Mouse (Mus musculus): ENCODE data around the gene Prtg. TPM values are rescaled to one million over a fixed set of nuclear protein-coding genes. Genes with fewer than 3 reads are reported as not detected.

Prtg gene
- total and polyA plus RNA-seq, 2 experiments from 2014 or later: 0.32 to 0.93 TPM

DNA sequence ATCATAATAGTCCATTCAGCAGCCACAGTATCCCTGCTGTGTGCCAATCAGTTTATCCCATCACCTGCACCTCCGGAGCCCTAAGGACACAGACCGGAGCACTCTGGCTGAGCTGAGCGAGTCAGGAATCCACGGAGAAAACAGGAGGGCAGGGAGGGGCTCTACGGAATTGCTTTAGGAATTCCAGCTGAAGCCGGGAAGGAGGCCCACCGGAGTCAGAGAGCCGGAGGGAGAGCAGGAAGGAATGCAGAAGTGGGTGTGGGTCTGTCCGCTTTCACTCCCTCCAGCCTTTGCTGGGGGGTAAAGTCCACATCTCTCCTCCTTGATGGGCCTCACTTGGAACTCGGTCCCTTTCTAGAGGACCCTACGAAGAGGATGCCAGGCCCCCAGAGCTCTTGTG, 27.7 kb upstream of the Prtg start:
- ATAC-seq (ENCODE audit: low FRiP score) (no peak), DNase-seq (ENCODE audit: low spot score) (no peak)
- H3K27me3 ChIP-seq (ENCODE audit: insufficient read depth, low read length): no peaks in the 10 kb centered on the region
- no peaks in the 10 kb centered on the region for H3K4me1 ChIP-seq (ENCODE audit: insufficient read depth, low read length)
- no peak overlapping the region for H3K4me2 ChIP-seq (ENCODE audit: low read depth, low read length, poor library complexity, severe bottlenecking)
- H3K27ac ChIP-seq (ENCODE audit: low read depth, low read length): no peak overlapping the region
- no peak for TF ChIP-seq CTCF (IDR thresholded peaks at IDR 0.05)
- H3K9me3 ChIP-seq (ENCODE audit: low read length): no peaks in the 10 kb centered on the region
- WGBS: 70% methylated on average over 11 of the region's 11 CpGs
- no peaks in the 10 kb centered on the region for H3K36me3 ChIP-seq (ENCODE audit: insufficient read depth, low read length)
- no peak overlapping the region for H3K4me3 ChIP-seq (ENCODE audit: low read depth, low read length)
- H3K9ac ChIP-seq (replicated peaks; ENCODE audit: low read length, poor library complexity, severe bottlenecking): no peak overlapping the region

DNA sequence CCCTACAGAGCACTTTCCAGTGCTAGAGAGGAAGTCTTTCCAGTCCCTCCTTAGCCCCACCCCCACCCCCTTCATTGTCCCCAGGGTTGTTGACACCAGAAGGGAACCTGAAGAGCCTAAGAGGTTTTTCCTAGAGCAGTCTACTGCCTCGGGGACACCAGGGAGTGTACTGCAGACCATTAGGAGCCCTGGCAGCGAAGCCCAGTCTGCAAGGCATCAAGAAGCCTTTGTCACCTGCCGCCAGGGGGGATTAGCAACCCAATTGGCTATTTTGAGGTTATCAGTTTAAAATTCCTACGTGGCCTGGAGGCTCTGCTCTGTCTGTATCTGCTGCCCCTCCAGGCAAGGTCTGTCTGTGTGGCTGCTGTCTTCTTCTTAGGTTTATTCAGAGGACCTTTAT, 26.9 kb upstream of the Prtg start:
- no peak for TF ChIP-seq CTCF (IDR thresholded peaks at IDR 0.05)
- Histone ChIP-seq H3K9ac (replicated peaks; ENCODE audit: low read length, poor library complexity, severe bottlenecking) (no peak overlapping the region), H3K27ac (ENCODE audit: low read depth, low read length) (no peak overlapping the region), H3K4me3 (ENCODE audit: low read depth, low read length) (no peak overlapping the region), H3K4me2 (ENCODE audit: low read depth, low read length, poor library complexity, severe bottlenecking) (no peak overlapping the region), H3K36me3 (ENCODE audit: insufficient read depth, low read length) (no peaks in the 10 kb centered on the region), H3K4me1 (ENCODE audit: insufficient read depth, low read length) (no peaks in the 10 kb centered on the region), H3K9me3 (ENCODE audit: low read length) (no peaks in the 10 kb centered on the region), H3K27me3 (ENCODE audit: insufficient read depth, low read length) (no peaks in the 10 kb centered on the region)
- no peak for DNase-seq (ENCODE audit: low spot score)
- no peak for ATAC-seq (ENCODE audit: low FRiP score)
- 9% methylated on average over 4 of the region's 4 CpGs for WGBS

DNA sequence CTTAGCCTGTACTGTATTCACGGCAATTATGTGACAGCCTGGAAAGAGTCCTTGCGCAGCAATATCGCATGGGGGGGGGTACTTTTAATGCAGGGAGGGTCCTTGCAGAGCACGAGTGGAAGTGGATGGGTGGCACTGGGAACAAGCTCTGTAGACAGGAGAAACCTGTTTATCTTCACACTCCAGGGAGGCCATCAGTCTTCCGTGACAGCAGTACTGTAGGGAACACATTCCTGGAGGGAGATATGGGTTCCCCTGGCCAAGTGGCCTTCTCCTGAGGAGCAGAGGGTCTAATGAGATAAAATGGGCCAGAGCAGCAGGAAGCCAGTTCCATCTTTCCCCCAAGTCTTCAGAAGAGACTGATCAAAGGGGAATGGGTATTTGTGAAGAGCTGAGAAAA, 26.0 kb upstream of the Prtg start:
- Histone ChIP-seq H3K27ac (ENCODE audit: low read depth, low read length) (no peak overlapping the region), H3K4me1 (ENCODE audit: insufficient read depth, low read length) (no peaks in the 10 kb centered on the region), H3K4me3 (ENCODE audit: low read depth, low read length) (no peak overlapping the region), H3K4me2 (ENCODE audit: low read depth, low read length, poor library complexity, severe bottlenecking) (no peak overlapping the region), H3K27me3 (ENCODE audit: insufficient read depth, low read length) (no peaks in the 10 kb centered on the region), H3K36me3 (ENCODE audit: insufficient read depth, low read length) (no peaks in the 10 kb centered on the region), H3K9me3 (ENCODE audit: low read length) (no peaks in the 10 kb centered on the region), H3K9ac (replicated peaks; ENCODE audit: low read length, poor library complexity, severe bottlenecking) (no peak overlapping the region)
- WGBS: 55% methylated on average over 5 of the region's 5 CpGs
- ATAC-seq (ENCODE audit: low FRiP score) (no peak), DNase-seq (ENCODE audit: low spot score) (no peak)
- TF ChIP-seq CTCF (IDR thresholded peaks at IDR 0.05): no peak

DNA sequence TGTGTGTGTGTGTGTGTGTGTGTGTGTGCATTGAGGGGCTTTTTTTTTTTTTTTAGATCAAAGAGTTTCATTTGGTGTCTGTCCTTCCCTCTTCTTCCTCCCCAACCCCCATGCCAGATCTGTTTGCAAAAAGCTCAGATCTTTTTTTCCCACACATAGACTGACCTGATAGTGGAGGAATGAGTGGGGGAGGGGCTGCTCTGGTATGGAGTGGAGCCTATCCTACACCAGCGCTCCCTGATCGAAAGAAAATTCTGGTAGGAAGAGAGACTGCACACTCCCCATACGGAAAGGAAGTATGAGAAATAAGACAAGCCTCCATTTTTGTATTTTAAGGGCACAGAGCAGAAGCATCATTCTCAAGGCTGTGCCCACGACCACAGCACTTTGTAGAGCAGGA, 25.2 kb upstream of the Prtg start:
- no peak for ATAC-seq (ENCODE audit: low FRiP score)
- no peak for TF ChIP-seq CTCF (IDR thresholded peaks at IDR 0.05)
- no peak overlapping the region for H3K9ac ChIP-seq (replicated peaks; ENCODE audit: low read length, poor library complexity, severe bottlenecking)
- no peaks in the 10 kb centered on the region for H3K27me3 ChIP-seq (ENCODE audit: insufficient read depth, low read length)
- no peak overlapping the region for H3K4me3 ChIP-seq (ENCODE audit: low read depth, low read length)
- no peak overlapping the region for H3K4me2 ChIP-seq (ENCODE audit: low read depth, low read length, poor library complexity, severe bottlenecking)
- no peak for DNase-seq (ENCODE audit: low spot score)
- H3K4me1 ChIP-seq (ENCODE audit: insufficient read depth, low read length): no peaks in the 10 kb centered on the region
- no peaks in the 10 kb centered on the region for H3K36me3 ChIP-seq (ENCODE audit: insufficient read depth, low read length)
- no peaks in the 10 kb centered on the region for H3K9me3 ChIP-seq (ENCODE audit: low read length)
- WGBS: 62% methylated on average over 4 of the region's 4 CpGs
- no peak overlapping the region for H3K27ac ChIP-seq (ENCODE audit: low read depth, low read length)

DNA sequence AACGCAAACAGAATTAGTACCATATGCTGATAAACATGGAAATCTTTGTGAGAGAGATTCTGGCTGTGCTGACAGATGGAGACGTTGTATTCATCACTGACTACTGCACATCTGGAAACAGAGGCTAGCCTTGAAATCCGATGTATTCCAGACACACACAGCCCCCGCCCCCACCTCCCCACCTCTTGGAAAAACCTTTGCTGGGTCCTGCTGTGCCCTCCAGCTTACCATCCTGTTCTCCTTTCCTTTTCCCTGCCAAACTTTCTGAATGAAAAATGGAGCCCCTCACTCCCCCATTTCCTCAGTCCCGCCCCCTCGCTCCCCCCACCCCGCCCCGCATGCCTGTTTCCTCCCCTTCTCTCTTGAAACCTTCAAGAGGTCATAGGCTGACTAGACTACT, 24.6 kb upstream of the Prtg start:
- no peak overlapping the region for H3K4me3 ChIP-seq (ENCODE audit: low read depth, low read length)
- no peak for ATAC-seq (ENCODE audit: low FRiP score)
- H3K4me2 ChIP-seq (ENCODE audit: low read depth, low read length, poor library complexity, severe bottlenecking): no peak overlapping the region
- no peak overlapping the region for H3K27ac ChIP-seq (ENCODE audit: low read depth, low read length)
- WGBS: 62% methylated on average over 8 of the region's 8 CpGs
- H3K36me3 ChIP-seq (ENCODE audit: insufficient read depth, low read length): no peaks in the 10 kb centered on the region
- no peaks in the 10 kb centered on the region for H3K27me3 ChIP-seq (ENCODE audit: insufficient read depth, low read length)
- no peak for DNase-seq (ENCODE audit: low spot score)
- no peaks in the 10 kb centered on the region for H3K9me3 ChIP-seq (ENCODE audit: low read length)
- no peak overlapping the region for H3K9ac ChIP-seq (replicated peaks; ENCODE audit: low read length, poor library complexity, severe bottlenecking)
- no peak for TF ChIP-seq CTCF (IDR thresholded peaks at IDR 0.05)
- no peaks in the 10 kb centered on the region for H3K4me1 ChIP-seq (ENCODE audit: insufficient read depth, low read length)

DNA sequence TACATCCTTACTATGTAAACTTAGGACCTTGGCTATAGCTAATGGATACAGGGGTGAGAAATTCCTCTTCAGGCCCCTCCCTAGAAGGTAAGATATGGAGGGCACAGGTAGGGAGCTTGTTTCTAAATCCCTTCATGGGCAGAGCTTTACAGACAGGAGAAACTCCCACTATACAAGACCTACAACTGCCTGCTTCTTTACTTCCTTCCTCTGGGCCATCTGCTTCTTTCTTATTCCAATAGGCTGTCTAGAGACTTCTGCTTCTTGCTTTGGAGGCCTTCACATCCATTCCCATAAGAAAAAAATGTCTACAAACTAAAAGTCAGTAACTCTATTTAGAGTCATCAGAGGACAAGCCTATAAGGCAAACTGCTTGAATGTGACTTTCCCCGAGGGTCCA, 18.9 kb upstream of the Prtg start:
- H3K9me3 ChIP-seq (ENCODE audit: low read length): no peaks in the 10 kb centered on the region

More for the DNA sequence above, 18.9 kb upstream of the Prtg start:
- H3K36me3 ChIP-seq (ENCODE audit: insufficient read depth, low read length): no peaks in the 10 kb centered on the region
- ATAC-seq (ENCODE audit: low FRiP score): no peak
- H3K4me3 ChIP-seq (ENCODE audit: low read depth, low read length): no peak overlapping the region
- H3K4me2 ChIP-seq (ENCODE audit: low read depth, low read length, poor library complexity, severe bottlenecking): no peak overlapping the region
- 94% methylated on average over 1 of the region's 1 CpGs for WGBS
- H3K4me1 ChIP-seq (ENCODE audit: insufficient read depth, low read length): no peaks in the 10 kb centered on the region
- H3K27me3 ChIP-seq (ENCODE audit: insufficient read depth, low read length): no peaks in the 10 kb centered on the region
- no peak for DNase-seq (ENCODE audit: low spot score)
- no peak overlapping the region for H3K27ac ChIP-seq (ENCODE audit: low read depth, low read length)
- TF ChIP-seq CTCF (IDR thresholded peaks at IDR 0.05): no peak
- no peak overlapping the region for H3K9ac ChIP-seq (replicated peaks; ENCODE audit: low read length, poor library complexity, severe bottlenecking)

Data from midbrain, postnatal 0 days (tissue).